Mouse (Mus musculus): ENCODE data around the gene Lrfn2. TPM values are rescaled to one million over a fixed set of nuclear protein-coding genes. Genes with fewer than 3 reads are reported as not detected.
A peak's percentile ranks its signal among the peaks of the same experiment; 100 is the strongest.

Gene Lrfn2
- polyA plus RNA-seq, 1 experiment from 2014 or later: not detected

- H3K9ac ChIP-seq: no peak overlapping the region
- no peak for ATAC-seq (ENCODE audit: insufficient number of reproducible peaks, low FRiP score)
- peaks cover 10% of the 10 kb centered on the region; the same call in 1 of the 2 replicates for H3K4me1 ChIP-seq (replicated peaks)
- peaks cover 89% of the 10 kb centered on the region for H3K27me3 ChIP-seq (replicated peaks)
- H3K4me3 ChIP-seq: peak overlapping the region; percentile 26; the same call in 1 of the 2 replicates
- H3K27ac ChIP-seq (ENCODE audit: poor library complexity, severe bottlenecking): no peak overlapping the region
- H3K9me3 ChIP-seq (replicated peaks): no peaks in the 10 kb centered on the region
- no peaks in the 10 kb centered on the region for H3K36me3 ChIP-seq
- WGBS: 2% methylated on average over 9 of the region's 9 CpGs
- peak overlapping the region; percentile 94 for H3K4me2 ChIP-seq
Measured at GRCm38 (mm10) chr17:48932916-48933315, 737 bp downstream of the Lrfn2 start.

- no peaks in the 10 kb centered on the region for H3K36me3 ChIP-seq
- 79% methylated on average over 8 of the region's 8 CpGs for WGBS
- no peak overlapping the region for H3K27ac ChIP-seq (ENCODE audit: poor library complexity, severe bottlenecking)
- H3K4me1 ChIP-seq (replicated peaks): peaks cover 10% of the 10 kb centered on the region; the same call in 1 of the 2 replicates
- no peak for ATAC-seq (ENCODE audit: insufficient number of reproducible peaks, low FRiP score)
- H3K4me2 ChIP-seq: no peak overlapping the region
- H3K27me3 ChIP-seq (replicated peaks): peaks cover 73% of the 10 kb centered on the region
- no peak overlapping the region for H3K4me3 ChIP-seq
- H3K9me3 ChIP-seq (replicated peaks): no peaks in the 10 kb centered on the region
- no peak overlapping the region for H3K9ac ChIP-seq
Measured at GRCm38 (mm10) chr17:48935201-48935600, 3.0 kb downstream of the Lrfn2 start.

GRCm38 (mm10) chr17:48936445-48937141, 4.4 kb downstream of the Lrfn2 start:
- Histone ChIP-seq H3K27me3 (replicated peaks) (peaks cover 60% of the 10 kb centered on the region), H3K27ac (ENCODE audit: poor library complexity, severe bottlenecking) (no peak overlapping the region), H3K4me2 (no peak overlapping the region), H3K9ac (no peak overlapping the region), H3K4me3 (no peak overlapping the region), H3K36me3 (no peaks in the 10 kb centered on the region), H3K9me3 (replicated peaks) (no peaks in the 10 kb centered on the region), H3K4me1 (replicated peaks) (peaks cover 6% of the 10 kb centered on the region; the same call in 1 of the 2 replicates)
- 35% methylated on average over 5 of the region's 5 CpGs for WGBS
- ATAC-seq (ENCODE audit: insufficient number of reproducible peaks, low FRiP score): no peak

GRCm38 (mm10) chr17:48938711-48939220, 6.6 kb downstream of the Lrfn2 start:
- H3K27ac ChIP-seq (ENCODE audit: poor library complexity, severe bottlenecking): no peak overlapping the region
- no peak overlapping the region for H3K4me3 ChIP-seq
- H3K27me3 ChIP-seq (replicated peaks): peaks cover 45% of the 10 kb centered on the region
- no peaks in the 10 kb centered on the region for H3K9me3 ChIP-seq (replicated peaks)
- H3K9ac ChIP-seq: no peak overlapping the region
- H3K36me3 ChIP-seq: no peaks in the 10 kb centered on the region
- whole genome bisulfite sequencing: 66% methylated on average over 7 of the region's 7 CpGs
- no peak overlapping the region for H3K4me2 ChIP-seq
- ATAC-seq (ENCODE audit: insufficient number of reproducible peaks, low FRiP score): no peak
- no peaks in the 10 kb centered on the region for H3K4me1 ChIP-seq (replicated peaks)

- Histone ChIP-seq H3K4me3 (no peak overlapping the region), H3K4me2 (no peak overlapping the region), H3K36me3 (no peaks in the 10 kb centered on the region), H3K9me3 (replicated peaks) (no peaks in the 10 kb centered on the region), H3K4me1 (replicated peaks) (no peaks in the 10 kb centered on the region), H3K9ac (no peak overlapping the region), H3K27me3 (replicated peaks) (0 out of 2 replicates have a peak, but pooled peaks cover 24% of the 10 kb centered on the region), H3K27ac (ENCODE audit: poor library complexity, severe bottlenecking) (no peak overlapping the region)
- ATAC-seq (ENCODE audit: insufficient number of reproducible peaks, low FRiP score): no peak
- 75% methylated on average over 9 of the region's 9 CpGs for WGBS
Measured at GRCm38 (mm10) chr17:48946315-48946714, 14.1 kb downstream of the Lrfn2 start.

- Histone ChIP-seq H3K27me3 (replicated peaks) (0 out of 2 replicates have a peak, but pooled peaks cover 23% of the 10 kb centered on the region), H3K4me2 (no peak overlapping the region), H3K36me3 (no peaks in the 10 kb centered on the region), H3K9ac (no peak overlapping the region), H3K4me1 (replicated peaks) (no peaks in the 10 kb centered on the region), H3K4me3 (no peak overlapping the region), H3K27ac (ENCODE audit: poor library complexity, severe bottlenecking) (no peak overlapping the region), H3K9me3 (replicated peaks) (no peaks in the 10 kb centered on the region)
- ATAC-seq (ENCODE audit: insufficient number of reproducible peaks, low FRiP score): no peak
- 58% methylated on average over 3 of the region's 3 CpGs for WGBS
Measured at GRCm38 (mm10) chr17:48946765-48947164, 14.6 kb downstream of the Lrfn2 start.

- H3K4me3 ChIP-seq: no peak overlapping the region
- no peak overlapping the region for H3K27ac ChIP-seq (ENCODE audit: poor library complexity, severe bottlenecking)
- no peaks in the 10 kb centered on the region for H3K36me3 ChIP-seq
- no peaks in the 10 kb centered on the region for H3K9me3 ChIP-seq (replicated peaks)
- no peak overlapping the region for H3K4me2 ChIP-seq
- no peaks in the 10 kb centered on the region for H3K4me1 ChIP-seq (replicated peaks)
- no peak for ATAC-seq (ENCODE audit: insufficient number of reproducible peaks, low FRiP score)
- 69% methylated on average over 1 of the region's 1 CpGs for WGBS
- no peak overlapping the region for H3K9ac ChIP-seq
- 0 out of 2 replicates have a peak, but pooled peaks cover 26% of the 10 kb centered on the region for H3K27me3 ChIP-seq (replicated peaks)
Measured at GRCm38 (mm10) chr17:48951250-48951649, 19.1 kb downstream of the Lrfn2 start.

GRCm38 (mm10) chr17:48956033-48956631, 24.0 kb downstream of the Lrfn2 start:
- 70% methylated on average over 7 of the region's 7 CpGs for WGBS
- H3K9me3 ChIP-seq (replicated peaks): no peaks in the 10 kb centered on the region
- H3K36me3 ChIP-seq: no peaks in the 10 kb centered on the region
- peaks cover 23% of the 10 kb centered on the region; the same call in 1 of the 2 replicates for H3K27me3 ChIP-seq (replicated peaks)
- no peak overlapping the region for H3K9ac ChIP-seq
- peaks cover 10% of the 10 kb centered on the region; the same call in 1 of the 2 replicates for H3K4me1 ChIP-seq (replicated peaks)
- no peak overlapping the region for H3K4me3 ChIP-seq
- no peak overlapping the region for H3K27ac ChIP-seq (ENCODE audit: poor library complexity, severe bottlenecking)
- no peak for ATAC-seq (ENCODE audit: insufficient number of reproducible peaks, low FRiP score)
- H3K4me2 ChIP-seq: no peak overlapping the region

- 4% methylated on average over 14 of the region's 16 CpGs for WGBS
- peak overlapping the region; percentile 33 for H3K4me3 ChIP-seq
- peak overlapping the region; percentile 69 for H3K4me2 ChIP-seq
- H3K36me3 ChIP-seq: no peaks in the 10 kb centered on the region
- H3K27me3 ChIP-seq (replicated peaks): peaks cover 18% of the 10 kb centered on the region; the same call in 1 of the 2 replicates
- H3K9me3 ChIP-seq (replicated peaks): 0 out of 2 replicates have a peak, but pooled peaks cover 4% of the 10 kb centered on the region
- H3K27ac ChIP-seq (ENCODE audit: poor library complexity, severe bottlenecking): no peak overlapping the region
- 0 out of 2 replicates have a peak overlapping the region, but pooled peaks have one; percentile 26 for H3K9ac ChIP-seq
- peak; percentile 77 for ATAC-seq (ENCODE audit: insufficient number of reproducible peaks, low FRiP score)
- H3K4me1 ChIP-seq (replicated peaks): peaks cover 10% of the 10 kb centered on the region; the same call in 1 of the 2 replicates
Measured at GRCm38 (mm10) chr17:48960161-48960698, 28.1 kb downstream of the Lrfn2 start.

GRCm38 (mm10) chr17:48962646-48963045, 30.5 kb downstream of the Lrfn2 start:
- no peak for ATAC-seq (ENCODE audit: insufficient number of reproducible peaks, low FRiP score)
- no peak overlapping the region for H3K9ac ChIP-seq
- no peak overlapping the region for H3K4me2 ChIP-seq
- no peak overlapping the region for H3K27ac ChIP-seq (ENCODE audit: poor library complexity, severe bottlenecking)
- H3K27me3 ChIP-seq (replicated peaks): peaks cover 10% of the 10 kb centered on the region; the same call in 1 of the 2 replicates
- WGBS: 65% methylated on average over 3 of the region's 3 CpGs
- H3K4me1 ChIP-seq (replicated peaks): peaks cover 10% of the 10 kb centered on the region; the same call in 1 of the 2 replicates
- H3K4me3 ChIP-seq: no peak overlapping the region
- 0 out of 2 replicates have a peak, but pooled peaks cover 4% of the 10 kb centered on the region for H3K9me3 ChIP-seq (replicated peaks)
- H3K36me3 ChIP-seq: no peaks in the 10 kb centered on the region

GRCm38 (mm10) chr17:48963740-48964139, 31.6 kb downstream of the Lrfn2 start:
- no peaks in the 10 kb centered on the region for H3K27me3 ChIP-seq (replicated peaks)
- 0 out of 2 replicates have a peak, but pooled peaks cover 4% of the 10 kb centered on the region for H3K9me3 ChIP-seq (replicated peaks)
- peaks cover 10% of the 10 kb centered on the region; the same call in 1 of the 2 replicates for H3K4me1 ChIP-seq (replicated peaks)
- 66% methylated on average over 9 of the region's 9 CpGs for WGBS
- ATAC-seq (ENCODE audit: insufficient number of reproducible peaks, low FRiP score): no peak
- H3K27ac ChIP-seq (ENCODE audit: poor library complexity, severe bottlenecking): no peak overlapping the region
- no peak overlapping the region for H3K4me3 ChIP-seq
- H3K36me3 ChIP-seq: no peaks in the 10 kb centered on the region
- H3K9ac ChIP-seq: no peak overlapping the region
- no peak overlapping the region for H3K4me2 ChIP-seq
